Mouse (Mus musculus) forebrain, embryonic 14.5 days (tissue): ENCODE measurements at regions not wholly inside any gene's neighbourhood (a gene's known extent, or its start where the extent isn't known, plus 50 kb on each side); places are given as distances from the start of the nearest gene placed in this dataset.

Experiments used
- ATAC-seq: fragments of 200-750 bp; cut with Nextera tagmentation; 2 replicates; pipeline ENCODE4 v1.8.0; 2017; ENCODE audit warnings: mild to moderate bottlenecking, moderate library complexity
- DNase-seq: peaks from one replicate; pipeline ENCODE4 v3.0.0-alpha.2; 2015; ENCODE audit warnings: low spot score
- H3K27ac ChIP-seq: fragments of 300-500 bp; sonication (generic); 2 replicates; pipeline ENCODE4 v1.5.1; 2014; ENCODE audit warnings: low read depth, mild to moderate bottlenecking, control low read depth, low read length, moderate library complexity
- H3K27me3 ChIP-seq: fragments of 300-500 bp; sonication (generic); replicated peaks from 2 replicates; pipeline ENCODE4 v1.6.1; 2014; ENCODE audit warnings: low read length, control low read depth, mixed read lengths; ENCODE audit not compliant: control insufficient read depth, insufficient read depth
- H3K36me3 ChIP-seq: fragments of 300-500 bp; sonication (generic); 2 replicates; pipeline ENCODE4 v1.6.1; 2014; ENCODE audit warnings: low read length, control low read depth; ENCODE audit not compliant: control insufficient read depth, insufficient read depth
- H3K4me1 ChIP-seq: fragments of 300-500 bp; sonication (generic); 2 replicates; pipeline ENCODE4 v1.6.1; 2014; ENCODE audit warnings: antibody characterized with exemption, low read length, control low read depth; ENCODE audit not compliant: control insufficient read depth, insufficient read depth
- H3K4me2 ChIP-seq: fragments of 300-500 bp; sonication (generic); 2 replicates; pipeline ENCODE4 v1.6.1; 2014; ENCODE audit warnings: mild to moderate bottlenecking, control low read depth, low read length
- H3K4me3 ChIP-seq: fragments of 300-500 bp; sonication (generic); 2 replicates; pipeline ENCODE4 v1.5.1; 2014; ENCODE audit warnings: low read depth, low read length, control low read depth
- H3K9ac ChIP-seq: fragments of 300-500 bp; sonication (generic); 2 replicates; pipeline ENCODE4 v1.6.1; 2014; ENCODE audit warnings: mild to moderate bottlenecking, low read length, control low read depth, moderate library complexity
- H3K9me3 ChIP-seq: fragments of 300-500 bp; sonication (generic); replicated peaks from 2 replicates; pipeline ENCODE4 v1.6.1; 2016; ENCODE audit warnings: low read length, control low read depth, mixed read lengths; ENCODE audit not compliant: control insufficient read depth
- WGBS: fragments of 180-500 bp; shearing (Covaris S2); extraction: QIAGEN DNeasy Blood & Tissue Kit; methylation state at CpG from one replicate; pipeline ENCODE4 v1.1.7; 2014; 5-methylcytosine and 5-hydroxymethylcytosine counted together

GRCm38 (mm10) chr12:31130434-31130833 lies 56.8 kb downstream of the Fam110c start:
- H3K4me3 ChIP-seq = no peak overlapping the region
- no peaks in the 10 kb centered on the region for H3K9me3 ChIP-seq
- H3K36me3 ChIP-seq = no peaks in the 10 kb centered on the region
- H3K4me2 ChIP-seq = no peak overlapping the region
- no peaks in the 10 kb centered on the region for H3K27me3 ChIP-seq
- H3K27ac ChIP-seq = no peak overlapping the region
- 83% methylated on average over 2 of the region's 2 CpGs for WGBS
- H3K4me1 ChIP-seq = no peaks in the 10 kb centered on the region
- ATAC-seq (no peak), DNase-seq (no peak)
- no peak overlapping the region for H3K9ac ChIP-seq

GRCm38 (mm10) chr12:31134465-31134992 lies 60.9 kb downstream of the Fam110c start:
- H3K36me3 ChIP-seq = no peaks in the 10 kb centered on the region

GRCm38 (mm10) chr12:31136364-31136763 lies 62.7 kb downstream of the Fam110c start:
- WGBS = 53% methylated on average over 10 of the region's 10 CpGs
- H3K9ac ChIP-seq = no peak overlapping the region
- no peaks in the 10 kb centered on the region for H3K4me1 ChIP-seq
- DNase-seq = no peak
- H3K36me3 ChIP-seq = no peaks in the 10 kb centered on the region
- H3K4me2 ChIP-seq = no peak overlapping the region
- H3K27ac ChIP-seq = no peak overlapping the region
- H3K9me3 ChIP-seq = no peaks in the 10 kb centered on the region
- no peak overlapping the region for H3K4me3 ChIP-seq
- H3K27me3 ChIP-seq = no peaks in the 10 kb centered on the region
- ATAC-seq = no peak

More at GRCm38 (mm10) chr12:31134465-31134992, 60.9 kb downstream of the Fam110c start:
- no peaks in the 10 kb centered on the region for H3K4me1 ChIP-seq
- WGBS = 55% methylated on average over 6 of the region's 6 CpGs
- H3K9ac ChIP-seq = no peak overlapping the region
- H3K27me3 ChIP-seq = no peaks in the 10 kb centered on the region
- no peak overlapping the region for H3K4me3 ChIP-seq
- H3K9me3 ChIP-seq = no peaks in the 10 kb centered on the region
- no peak for ATAC-seq
- H3K27ac ChIP-seq = no peak overlapping the region
- no peak for DNase-seq
- H3K4me2 ChIP-seq = no peak overlapping the region

- H3K36me3 ChIP-seq = no peaks in the 10 kb centered on the region
- ATAC-seq = no peak
- H3K9ac ChIP-seq = no peak overlapping the region
- H3K27me3 ChIP-seq = no peaks in the 10 kb centered on the region
- WGBS = 40% methylated on average over 3 of the region's 3 CpGs
- H3K27ac ChIP-seq = no peak overlapping the region
- no peak overlapping the region for H3K4me2 ChIP-seq
- no peak overlapping the region for H3K4me3 ChIP-seq
- H3K4me1 ChIP-seq = no peaks in the 10 kb centered on the region
- no peaks in the 10 kb centered on the region for H3K9me3 ChIP-seq
- no peak for DNase-seq
These were observed 63.2 kb downstream of the Fam110c start for GRCm38 (mm10) chr12:31136911-31137310.

GRCm38 (mm10) chr12:31137431-31137830 lies 63.8 kb downstream of the Fam110c start:
- ATAC-seq (no peak), DNase-seq (no peak)
- Histone ChIP-seq H3K4me2 (no peak overlapping the region), H3K9ac (no peak overlapping the region), H3K27ac (no peak overlapping the region), H3K4me3 (no peak overlapping the region), H3K36me3 (no peaks in the 10 kb centered on the region), H3K9me3 (no peaks in the 10 kb centered on the region), H3K27me3 (no peaks in the 10 kb centered on the region), H3K4me1 (no peaks in the 10 kb centered on the region)
- 81% methylated on average over 5 of the region's 5 CpGs for WGBS

GRCm38 (mm10) chr12:31139853-31140252 lies 66.2 kb downstream of the Fam110c start:
- Histone ChIP-seq H3K27me3 (no peaks in the 10 kb centered on the region), H3K4me1 (no peaks in the 10 kb centered on the region), H3K36me3 (no peaks in the 10 kb centered on the region), H3K9ac (no peak overlapping the region), H3K4me3 (no peak overlapping the region), H3K9me3 (no peaks in the 10 kb centered on the region), H3K27ac (no peak overlapping the region), H3K4me2 (no peak overlapping the region)
- ATAC-seq (no peak), DNase-seq (no peak)
- 81% methylated on average over 4 of the region's 4 CpGs for WGBS

- WGBS = 85% methylated on average over 6 of the region's 6 CpGs
- Histone ChIP-seq H3K27me3 (no peaks in the 10 kb centered on the region), H3K4me2 (no peak overlapping the region)
These were observed 69.6 kb downstream of the Fam110c start for GRCm38 (mm10) chr12:31143266-31143665.

GRCm38 (mm10) chr12:31145032-31145781 lies 71.5 kb downstream of the Fam110c start:
- no peaks in the 10 kb centered on the region for H3K4me1 ChIP-seq
- no peak overlapping the region for H3K27ac ChIP-seq
- H3K4me3 ChIP-seq = no peak overlapping the region
- WGBS = 85% methylated on average over 3 of the region's 3 CpGs
- no peaks in the 10 kb centered on the region for H3K9me3 ChIP-seq
- no peaks in the 10 kb centered on the region for H3K36me3 ChIP-seq
- DNase-seq = no peak
- no peak overlapping the region for H3K4me2 ChIP-seq
- ATAC-seq = no peak
- no peaks in the 10 kb centered on the region for H3K27me3 ChIP-seq
- no peak overlapping the region for H3K9ac ChIP-seq

More at GRCm38 (mm10) chr12:31143266-31143665, 69.6 kb downstream of the Fam110c start:
- ATAC-seq (no peak), DNase-seq (no peak)
- H3K4me1 ChIP-seq = no peaks in the 10 kb centered on the region
- H3K4me3 ChIP-seq = no peak overlapping the region
- H3K27ac ChIP-seq = no peak overlapping the region
- no peak overlapping the region for H3K9ac ChIP-seq
- no peaks in the 10 kb centered on the region for H3K36me3 ChIP-seq
- H3K9me3 ChIP-seq = no peaks in the 10 kb centered on the region
